Mouse (Mus musculus) cerebellum, adult 2 months (tissue): Measurements from ENCODE around the gene Gm21974.

ENCODE experiments used
- CTCF ChIP-seq: fragments of 200-500 bp; IDR thresholded peaks from 2 replicates; pipeline ENCODE4 v1.5.1; 2011; ENCODE audit warnings: low read depth, mild to moderate bottlenecking, control low read depth, low read length, moderate library complexity, borderline replicate concordance; ENCODE audit not compliant: insufficient read depth
- POLR2A ChIP-seq: fragments of 200-500 bp; IDR thresholded peaks from 2 replicates; pipeline ENCODE4 v1.6.1; 2011; ENCODE audit warnings: low read length, control low read depth, borderline replicate concordance; ENCODE audit not compliant: insufficient read depth

DNA sequence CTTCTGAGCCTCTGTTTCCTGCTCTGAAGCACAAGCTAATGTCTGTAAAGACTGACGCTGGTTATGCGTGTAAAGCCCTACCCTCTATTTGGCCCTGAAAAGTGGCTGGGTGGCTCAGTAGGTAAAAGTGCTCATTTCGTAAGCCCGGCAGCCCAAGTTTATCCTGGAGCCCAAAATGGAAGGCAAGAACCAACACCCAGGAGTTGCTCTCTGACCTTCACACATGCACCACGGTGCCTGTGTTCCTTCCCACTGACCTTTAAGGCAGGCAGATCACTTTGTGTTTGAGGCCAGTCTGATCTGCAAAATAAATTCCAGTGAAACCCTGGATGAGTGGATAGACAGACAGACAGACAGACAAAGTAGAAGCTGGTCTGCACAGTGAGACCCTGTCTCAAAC lies 28.5 kb upstream of the Gm21974 start:
- TF ChIP-seq CTCF (no peak), POLR2A (no peak)
